Mouse (Mus musculus) limb, embryonic 14.5 days (tissue): ENCODE results near the gene Hyal2. TPM values are rescaled to one million over a fixed set of nuclear protein-coding genes. Genes with fewer than 3 reads are reported as not detected.

Source experiments
- ATAC-seq: fragments of 200-750 bp; cut with Nextera tagmentation; 2 replicates; pipeline ENCODE4 v1.8.0; 2017; ENCODE audit warnings: low read depth, moderate number of reproducible peaks, moderate TSS enrichment; ENCODE audit not compliant: low FRiP score
- DNase-seq: peaks from one replicate; pipeline ENCODE4 v3.0.0-alpha.2; 2015; ENCODE audit warnings: low spot score
- H3K27ac ChIP-seq: fragments of 300-500 bp; sonication (generic); replicated peaks from 2 replicates; pipeline ENCODE4 v1.5.1; 2014; ENCODE audit warnings: low read depth, mild to moderate bottlenecking, low read length, moderate library complexity, mixed read lengths
- H3K27me3 ChIP-seq: fragments of 300-500 bp; sonication (generic); 2 replicates; pipeline ENCODE4 v1.6.1; 2014; ENCODE audit warnings: low read length, mixed read lengths; ENCODE audit not compliant: control insufficient read depth, insufficient read depth
- H3K36me3 ChIP-seq: fragments of 300-500 bp; sonication (generic); 2 replicates; pipeline ENCODE4 v1.6.1; 2014; ENCODE audit warnings: mild to moderate bottlenecking, low read length, moderate library complexity, mixed read lengths; ENCODE audit not compliant: control insufficient read depth, insufficient read depth
- H3K4me1 ChIP-seq: fragments of 300-500 bp; sonication (generic); 2 replicates; pipeline ENCODE4 v1.6.1; 2014; ENCODE audit warnings: antibody characterized with exemption, low read length, mixed read lengths; ENCODE audit not compliant: control insufficient read depth, insufficient read depth
- H3K4me2 ChIP-seq: fragments of 300-500 bp; sonication (generic); replicated peaks from 2 replicates; pipeline ENCODE4 v1.6.1; 2014; ENCODE audit warnings: low read depth, mild to moderate bottlenecking, low read length, moderate library complexity; ENCODE audit not compliant: severe bottlenecking
- H3K4me3 ChIP-seq: fragments of 300-500 bp; sonication (generic); replicated peaks from 2 replicates; pipeline ENCODE4 v1.5.1; 2014; ENCODE audit warnings: low read length
- H3K9ac ChIP-seq: fragments of 300-500 bp; sonication (generic); 2 replicates; pipeline ENCODE4 v1.6.1; 2014; ENCODE audit warnings: mild to moderate bottlenecking, low read depth, low read length, moderate library complexity; ENCODE audit not compliant: severe bottlenecking
- H3K9me3 ChIP-seq: fragments of 300-500 bp; sonication (generic); 2 replicates; pipeline ENCODE4 v1.6.1; 2016; ENCODE audit warnings: low read length; ENCODE audit not compliant: control insufficient read depth
- POLR2A ChIP-seq: fragments of 200-500 bp; IDR thresholded peaks from 2 replicates; pipeline ENCODE4 v1.8.0; 2012; ENCODE audit warnings: inconsistent platforms, mild to moderate bottlenecking, moderate library complexity, borderline replicate concordance; ENCODE audit not compliant: insufficient read depth, insufficient read length; ENCODE audit errors: extremely low read depth
- WGBS: fragments of 180-500 bp; shearing (Covaris S2); extraction: QIAGEN DNeasy Blood & Tissue Kit; methylation state at CpG from one replicate; pipeline ENCODE4 v1.1.7; 2014; 5-methylcytosine and 5-hydroxymethylcytosine counted together
- polyA plus RNA-seq, 2 experiments: library from polyadenylated mRNA; depleted of rRNA in 1 of 2; stranded (reverse) in 1 of 2; unstranded in 1 of 2; fragments of >200 nt; fragmentation: Nextera tagmentation in 1 of 2; extraction: Ambion mirVana in 1 of 2; gene quantifications; 2 replicates each; pipeline versions ENCODE4 v1.2.1 to v1.2.3; 2012 to 2014

Gene Hyal2
- polyA plus RNA-seq, 2 experiments = 68.0 to 123 TPM

DNA sequence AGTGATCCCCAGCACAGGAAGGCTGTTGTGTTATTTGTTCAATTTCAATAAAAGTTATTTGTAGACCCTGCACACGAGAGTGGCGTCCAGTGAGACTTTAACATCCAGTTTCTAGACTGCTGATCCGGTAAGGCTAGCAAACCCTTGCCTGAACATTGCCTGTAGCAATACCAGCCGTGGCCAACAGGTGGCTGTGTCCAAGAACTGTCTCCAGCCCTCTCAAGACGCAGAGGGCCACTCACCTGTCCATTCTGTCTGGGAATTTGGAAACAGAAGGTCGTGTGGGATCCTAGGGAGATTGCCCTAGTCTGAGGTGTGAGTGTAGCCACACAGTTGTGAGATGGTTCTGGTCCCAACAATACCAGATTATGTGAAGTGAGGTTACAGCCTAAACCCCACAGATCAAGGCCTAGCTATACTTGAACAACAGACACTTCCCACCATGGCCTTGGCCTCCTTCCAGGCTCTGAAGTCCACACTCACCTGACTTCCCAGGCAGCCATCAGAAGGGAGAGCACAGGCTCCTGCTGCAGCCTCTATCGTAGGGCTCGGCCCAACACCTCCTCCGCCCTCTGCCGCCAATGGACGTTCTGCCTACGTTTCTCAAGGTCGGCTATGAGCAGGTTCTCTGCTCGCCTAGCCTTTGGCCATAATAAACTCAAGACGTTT is 1.6 kb upstream of the Hyal2 start:
- no peak overlapping the region for H3K27ac ChIP-seq
- peaks cover 27% of the 10 kb centered on the region for H3K4me1 ChIP-seq
- H3K9me3 ChIP-seq = no peaks in the 10 kb centered on the region
- peak; percentile 75 for DNase-seq
- no peak overlapping the region for H3K9ac ChIP-seq
- peaks cover 26% of the 10 kb centered on the region for H3K36me3 ChIP-seq
- H3K27me3 ChIP-seq = no peaks in the 10 kb centered on the region
- no peak overlapping the region; the same call in 1 of the 2 replicates for H3K4me3 ChIP-seq
- WGBS = 61% methylated on average over 15 of the region's 15 CpGs
- no peak overlapping the region for H3K4me2 ChIP-seq
- TF ChIP-seq POLR2A = no peak
- ATAC-seq = no peak

DNA sequence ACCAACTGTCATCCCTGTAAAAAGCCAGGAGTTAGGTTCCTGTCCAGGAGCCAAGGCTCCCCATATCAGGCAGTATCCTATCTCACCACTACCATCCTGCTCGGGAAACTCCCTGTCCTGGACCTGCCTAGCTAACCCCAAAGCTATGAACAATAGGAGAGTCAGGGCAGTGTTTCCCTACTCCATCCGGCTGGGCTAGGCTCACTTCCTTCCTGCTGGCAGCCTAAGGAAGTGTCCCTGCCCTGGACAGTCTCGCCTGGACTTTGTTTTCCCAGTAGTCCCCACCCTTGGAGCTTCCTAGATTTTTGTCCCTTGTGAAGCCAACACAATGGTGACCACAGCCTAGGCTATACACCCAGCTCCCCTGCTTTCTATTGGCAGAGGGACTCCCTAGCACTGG is 890 bp upstream of the Hyal2 start:
- H3K9me3 ChIP-seq = no peaks in the 10 kb centered on the region
- H3K4me2 ChIP-seq = peak overlapping the region; percentile 93; the same call in 1 of the 2 replicates
- peaks cover 26% of the 10 kb centered on the region for H3K36me3 ChIP-seq
- no peak for TF ChIP-seq POLR2A
- no peak overlapping the region for H3K9ac ChIP-seq
- peaks cover 31% of the 10 kb centered on the region for H3K4me1 ChIP-seq
- no peak overlapping the region for H3K4me3 ChIP-seq
- no peaks in the 10 kb centered on the region for H3K27me3 ChIP-seq
- DNase-seq (no peak), ATAC-seq (no peak)
- peak overlapping the region; percentile 75; the same call in 1 of the 2 replicates for H3K27ac ChIP-seq
- 75% methylated on average over 3 of the region's 3 CpGs for WGBS

DNA sequence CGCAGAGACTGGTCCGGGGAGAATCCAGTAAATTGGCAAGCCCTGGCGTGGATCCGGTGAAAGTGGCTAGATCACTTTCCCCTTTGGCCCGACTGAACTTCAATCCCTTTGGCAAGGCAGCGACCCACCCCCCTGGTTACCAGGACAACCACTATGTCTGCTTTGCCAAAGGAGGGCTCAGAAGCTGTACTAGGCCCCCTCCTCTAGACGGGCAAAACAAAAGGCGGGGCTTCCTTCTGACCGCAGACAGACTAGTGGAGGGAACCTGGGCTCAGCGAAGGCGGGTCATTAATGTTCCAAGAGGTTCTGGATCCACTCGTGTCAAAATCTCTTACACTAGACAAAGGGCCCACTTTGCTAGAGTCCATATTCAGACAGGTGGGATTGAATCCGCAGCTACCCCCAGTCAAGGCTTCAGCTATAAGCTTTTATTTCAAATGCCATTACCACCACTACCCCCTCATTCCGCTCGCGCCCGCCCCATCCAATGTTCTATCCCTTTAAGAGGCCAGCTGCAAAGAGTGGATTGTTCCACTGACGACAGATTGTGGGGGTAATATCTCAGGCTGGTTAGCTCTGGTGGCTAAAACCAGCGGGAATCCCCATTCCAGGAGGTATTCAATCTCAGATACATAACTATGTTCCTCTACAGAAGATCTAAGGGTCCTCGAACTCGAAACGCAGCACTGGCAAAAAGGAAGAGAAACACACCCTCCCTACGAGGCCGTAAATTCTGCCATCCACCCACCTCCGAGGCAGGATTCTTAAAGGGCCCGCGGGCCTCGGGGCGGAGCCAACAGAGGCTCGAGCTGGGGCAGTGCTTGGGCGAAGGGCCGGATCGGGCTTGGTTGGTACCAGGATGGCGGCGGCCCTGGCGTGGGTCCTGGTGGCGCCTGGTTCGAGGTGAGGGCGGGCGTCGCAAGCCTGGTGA is 851 bp downstream of the Hyal2 start:
- peaks cover 31% of the 10 kb centered on the region for H3K4me1 ChIP-seq
- 0 out of 2 replicates have a peak, but pooled peaks have one; percentile 74 for TF ChIP-seq POLR2A
- ATAC-seq = peak; percentile 88
- H3K4me2 ChIP-seq = peak overlapping the region; percentile 93
- H3K27ac ChIP-seq = peak overlapping the region; percentile 75
- no peaks in the 10 kb centered on the region for H3K27me3 ChIP-seq
- peak overlapping the region; percentile 78 for H3K9ac ChIP-seq
- H3K9me3 ChIP-seq = no peaks in the 10 kb centered on the region
- DNase-seq = peak; percentile 87
- WGBS = under 1% methylated on average over 41 of the region's 41 CpGs
- H3K36me3 ChIP-seq = peaks cover 36% of the 10 kb centered on the region
- H3K4me3 ChIP-seq = peak overlapping the region; percentile 75

DNA sequence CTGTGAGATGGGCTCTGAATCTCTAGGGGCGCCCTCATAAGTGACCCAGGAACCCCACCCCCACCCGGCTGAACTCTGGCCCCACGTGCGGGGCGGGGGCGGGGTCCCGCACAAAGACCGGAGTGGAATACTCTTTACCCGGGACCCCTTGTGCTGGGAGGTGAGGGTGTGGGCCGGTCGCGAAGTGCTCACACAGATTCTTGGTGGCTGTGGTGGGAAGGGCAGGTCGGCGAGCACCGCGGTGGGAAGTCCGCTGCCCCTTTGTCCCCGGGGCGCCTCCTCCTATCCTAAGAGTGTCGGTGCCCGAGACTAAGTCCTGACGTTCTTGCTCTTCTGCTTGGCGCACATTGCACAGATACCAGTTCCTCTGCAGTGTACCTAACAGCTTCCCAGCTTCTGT is 1.5 kb downstream of the Hyal2 start:
- peak overlapping the region; percentile 75 for H3K4me3 ChIP-seq
- TF ChIP-seq POLR2A = no peak
- H3K4me1 ChIP-seq = peaks cover 27% of the 10 kb centered on the region
- peaks cover 38% of the 10 kb centered on the region for H3K36me3 ChIP-seq
- H3K9me3 ChIP-seq = no peaks in the 10 kb centered on the region
- peak overlapping the region; percentile 75 for H3K27ac ChIP-seq
- peak overlapping the region; percentile 93 for H3K4me2 ChIP-seq
- peak overlapping the region; percentile 78 for H3K9ac ChIP-seq
- WGBS = under 1% methylated on average over 21 of the region's 23 CpGs
- peak; percentile 19 for DNase-seq
- peak; percentile 42 for ATAC-seq
- H3K27me3 ChIP-seq = no peaks in the 10 kb centered on the region

DNA sequence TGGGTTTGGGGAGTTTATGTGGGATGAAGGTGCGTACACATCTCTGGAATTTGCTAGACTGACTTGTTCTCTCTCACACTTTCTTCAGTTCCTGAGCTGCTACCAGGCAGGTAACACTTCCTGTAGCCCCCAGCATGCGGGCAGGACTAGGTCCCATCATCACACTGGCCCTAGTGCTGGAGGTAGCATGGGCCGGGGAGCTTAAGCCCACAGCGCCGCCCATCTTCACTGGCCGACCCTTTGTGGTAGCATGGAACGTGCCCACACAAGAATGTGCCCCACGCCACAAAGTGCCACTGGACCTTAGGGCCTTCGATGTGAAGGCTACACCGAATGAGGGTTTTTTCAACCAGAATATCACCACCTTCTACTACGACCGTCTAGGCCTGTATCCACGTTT is 2.3 kb downstream of the Hyal2 start:
- WGBS = 31% methylated on average over 13 of the region's 13 CpGs
- no peaks in the 10 kb centered on the region for H3K27me3 ChIP-seq
- H3K9ac ChIP-seq = peak overlapping the region; percentile 78
- no peaks in the 10 kb centered on the region for H3K9me3 ChIP-seq
- H3K4me1 ChIP-seq = peaks cover 27% of the 10 kb centered on the region
- peak overlapping the region; percentile 75; the same call in 1 of the 2 replicates for H3K27ac ChIP-seq
- H3K4me3 ChIP-seq = peak overlapping the region; percentile 75
- TF ChIP-seq POLR2A = no peak
- peak overlapping the region; percentile 93 for H3K4me2 ChIP-seq
- no peak for DNase-seq
- ATAC-seq = no peak
- H3K36me3 ChIP-seq = peaks cover 43% of the 10 kb centered on the region
